Mouse (Mus musculus): ENCODE results near the gene Rai14. TPM values are rescaled to one million over a fixed set of nuclear protein-coding genes. Genes with fewer than 3 reads are reported as not detected.

Gene Rai14
- polyA plus RNA-seq, 1 experiment, result 2.1 TPM

DNA sequence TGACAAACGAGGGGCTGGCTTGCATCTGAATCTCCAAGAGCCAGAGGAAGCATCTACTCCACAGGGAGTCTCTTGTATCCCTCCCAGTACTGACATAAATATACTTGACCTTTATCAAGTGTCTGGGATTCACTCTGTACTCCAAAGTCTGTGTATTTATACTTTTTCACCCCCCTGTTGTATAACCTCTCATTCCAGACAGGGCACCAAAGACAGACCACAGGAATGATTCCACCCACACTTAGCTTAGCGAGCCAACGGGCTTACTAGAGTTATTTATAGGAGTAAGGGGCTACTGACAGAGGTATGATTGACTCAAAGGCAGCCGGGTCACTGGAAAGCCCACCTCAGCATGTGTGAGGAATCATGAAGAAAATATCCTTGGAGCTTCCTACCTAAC, 35.3 kb upstream of the Rai14 start:
- 68% methylated on average over 4 of the region's 4 CpGs for WGBS
- no peak overlapping the region for H3K27ac ChIP-seq (ENCODE audit: insufficient read depth, low read depth, low read length)
- no peaks in the 10 kb centered on the region for H3K27me3 ChIP-seq (ENCODE audit: control insufficient read depth, insufficient read depth, low read length)
- TF ChIP-seq CTCF (IDR thresholded peaks at IDR 0.05; ENCODE audit: extremely low read depth, insufficient read length, insufficient replicate concordance, low read depth, low read length) (no peak), POLR2A (IDR thresholded peaks at IDR 0.05; ENCODE audit: low read depth, low read length) (no peak)
- no peaks in the 10 kb centered on the region for H3K4me1 ChIP-seq (ENCODE audit: control insufficient read depth, insufficient read depth, insufficient read length, low read length)
- no peaks in the 10 kb centered on the region for H3K36me3 ChIP-seq (ENCODE audit: control insufficient read depth, insufficient read depth, low read length)
- no peak overlapping the region for H3K4me3 ChIP-seq (ENCODE audit: low read depth, low read length)

DNA sequence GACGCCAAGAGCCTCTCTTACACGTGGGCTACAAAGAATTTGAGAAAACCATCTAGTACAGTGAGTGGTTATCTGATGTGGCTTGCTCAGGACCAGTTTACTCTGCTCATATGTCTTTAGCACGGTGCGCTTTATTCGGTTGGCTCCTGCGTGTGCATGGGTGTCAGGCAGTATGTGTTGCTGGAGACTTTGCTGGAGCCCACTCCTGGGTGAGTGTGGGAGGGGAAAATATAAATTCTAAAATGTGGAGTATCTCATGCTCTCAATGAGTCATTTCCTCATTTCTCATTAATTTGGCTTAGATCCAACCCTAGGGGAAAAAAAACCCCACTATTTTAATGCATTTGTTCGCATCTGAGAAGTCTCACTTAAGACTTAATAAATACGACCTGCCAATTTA, 33.2 kb upstream of the Rai14 start:
- H3K36me3 ChIP-seq (ENCODE audit: control insufficient read depth, insufficient read depth, low read length), result no peaks in the 10 kb centered on the region
- no peak overlapping the region for H3K4me3 ChIP-seq (ENCODE audit: low read depth, low read length)
- no peaks in the 10 kb centered on the region for H3K27me3 ChIP-seq (ENCODE audit: control insufficient read depth, insufficient read depth, low read length)
- no peaks in the 10 kb centered on the region for H3K4me1 ChIP-seq (ENCODE audit: control insufficient read depth, insufficient read depth, insufficient read length, low read length)
- TF ChIP-seq POLR2A (IDR thresholded peaks at IDR 0.05; ENCODE audit: low read depth, low read length), result no peak
- TF ChIP-seq CTCF (IDR thresholded peaks at IDR 0.05; ENCODE audit: extremely low read depth, insufficient read length, insufficient replicate concordance, low read depth, low read length), result no peak
- 70% methylated on average over 8 of the region's 8 CpGs for WGBS
- no peak overlapping the region for H3K27ac ChIP-seq (ENCODE audit: insufficient read depth, low read depth, low read length)

DNA sequence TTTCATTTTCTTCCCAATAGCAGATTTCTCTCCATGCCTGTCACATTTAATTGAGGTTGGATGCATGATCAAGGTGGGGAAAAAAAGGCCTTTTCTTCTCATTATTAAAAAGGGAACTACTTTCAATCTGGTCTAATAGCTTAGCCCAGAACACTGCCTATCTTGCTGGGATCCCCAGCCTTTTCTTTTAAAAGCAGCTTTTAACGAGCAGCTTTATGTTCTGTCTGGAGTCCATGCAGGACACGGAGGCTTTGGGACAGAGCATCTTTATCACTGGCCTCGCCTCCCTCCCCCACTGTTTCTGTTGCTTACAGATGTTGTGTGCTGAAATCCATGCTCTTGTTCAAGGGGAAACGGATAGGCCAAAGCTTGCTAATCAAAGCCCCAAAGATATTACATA, 32.8 kb upstream of the Rai14 start:
- WGBS, result 60% methylated on average over 4 of the region's 4 CpGs
- H3K36me3 ChIP-seq (ENCODE audit: control insufficient read depth, insufficient read depth, low read length), result no peaks in the 10 kb centered on the region
- no peak for TF ChIP-seq CTCF (IDR thresholded peaks at IDR 0.05; ENCODE audit: extremely low read depth, insufficient read length, insufficient replicate concordance, low read depth, low read length)
- TF ChIP-seq POLR2A (IDR thresholded peaks at IDR 0.05; ENCODE audit: low read depth, low read length), result no peak

GRCm38 (mm10) chr15:10746303-10747051, 32.1 kb upstream of the Rai14 start:
- Histone ChIP-seq H3K27ac (ENCODE audit: insufficient read depth, low read depth, low read length) (no peak overlapping the region), H3K27me3 (ENCODE audit: control insufficient read depth, insufficient read depth, low read length) (no peaks in the 10 kb centered on the region), H3K36me3 (ENCODE audit: control insufficient read depth, insufficient read depth, low read length) (no peaks in the 10 kb centered on the region), H3K4me3 (ENCODE audit: low read depth, low read length) (no peak overlapping the region), H3K4me1 (ENCODE audit: control insufficient read depth, insufficient read depth, insufficient read length, low read length) (no peaks in the 10 kb centered on the region)
- no peak for TF ChIP-seq CTCF (IDR thresholded peaks at IDR 0.05; ENCODE audit: extremely low read depth, insufficient read length, insufficient replicate concordance, low read depth, low read length)
- TF ChIP-seq POLR2A (IDR thresholded peaks at IDR 0.05; ENCODE audit: low read depth, low read length), result no peak
- WGBS, result 84% methylated on average over 4 of the region's 4 CpGs

More for the DNA sequence above, 32.8 kb upstream of the Rai14 start:
- Histone ChIP-seq H3K27me3 (ENCODE audit: control insufficient read depth, insufficient read depth, low read length) (no peaks in the 10 kb centered on the region), H3K4me1 (ENCODE audit: control insufficient read depth, insufficient read depth, insufficient read length, low read length) (no peaks in the 10 kb centered on the region), H3K4me3 (ENCODE audit: low read depth, low read length) (no peak overlapping the region), H3K27ac (ENCODE audit: insufficient read depth, low read depth, low read length) (no peak overlapping the region)

DNA sequence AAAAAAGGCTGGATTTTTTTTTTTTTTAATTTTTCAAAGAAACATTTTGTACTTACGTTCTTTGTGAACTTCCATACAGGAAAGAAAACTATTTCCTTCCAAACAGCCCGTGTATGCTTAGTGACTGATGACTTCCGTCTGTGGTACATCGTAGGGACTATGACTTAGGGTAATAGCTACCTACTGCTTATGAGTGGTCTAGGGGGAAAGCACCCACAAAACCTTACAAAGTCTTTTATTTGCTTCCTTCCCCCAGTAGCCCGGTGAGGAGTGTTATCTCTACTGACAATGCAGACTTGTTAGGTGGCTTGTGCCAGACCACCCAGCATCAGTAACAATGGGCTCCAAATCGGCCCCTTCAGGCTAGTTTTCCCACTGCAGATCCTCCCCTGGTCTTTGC, 28.0 kb upstream of the Rai14 start:
- H3K4me1 ChIP-seq (ENCODE audit: control insufficient read depth, insufficient read depth, insufficient read length, low read length), result no peaks in the 10 kb centered on the region
- H3K27me3 ChIP-seq (ENCODE audit: control insufficient read depth, insufficient read depth, low read length), result no peaks in the 10 kb centered on the region
- TF ChIP-seq CTCF (IDR thresholded peaks at IDR 0.05; ENCODE audit: extremely low read depth, insufficient read length, insufficient replicate concordance, low read depth, low read length) (no peak), POLR2A (IDR thresholded peaks at IDR 0.05; ENCODE audit: low read depth, low read length) (no peak)
- H3K4me3 ChIP-seq (ENCODE audit: low read depth, low read length), result no peak overlapping the region
- WGBS, result 60% methylated on average over 6 of the region's 6 CpGs
- no peaks in the 10 kb centered on the region for H3K36me3 ChIP-seq (ENCODE audit: control insufficient read depth, insufficient read depth, low read length)
- H3K27ac ChIP-seq (ENCODE audit: insufficient read depth, low read depth, low read length), result no peak overlapping the region

GRCm38 (mm10) chr15:10739279-10739678, 24.9 kb upstream of the Rai14 start:
- H3K4me3 ChIP-seq (ENCODE audit: low read depth, low read length), result no peak overlapping the region
- WGBS, result 56% methylated on average over 1 of the region's 1 CpGs

GRCm38 (mm10) chr15:10738354-10739142, 24.1 kb upstream of the Rai14 start:
- TF ChIP-seq CTCF (IDR thresholded peaks at IDR 0.05; ENCODE audit: extremely low read depth, insufficient read length, insufficient replicate concordance, low read depth, low read length) (no peak), POLR2A (IDR thresholded peaks at IDR 0.05; ENCODE audit: low read depth, low read length) (no peak)
- no peaks in the 10 kb centered on the region for H3K36me3 ChIP-seq (ENCODE audit: control insufficient read depth, insufficient read depth, low read length)
- WGBS, result 58% methylated on average over 6 of the region's 6 CpGs
- H3K4me1 ChIP-seq (ENCODE audit: control insufficient read depth, insufficient read depth, insufficient read length, low read length), result no peaks in the 10 kb centered on the region
- no peaks in the 10 kb centered on the region for H3K27me3 ChIP-seq (ENCODE audit: control insufficient read depth, insufficient read depth, low read length)
- H3K4me3 ChIP-seq (ENCODE audit: low read depth, low read length), result no peak overlapping the region
- H3K27ac ChIP-seq (ENCODE audit: insufficient read depth, low read depth, low read length), result peak overlapping the region; percentile 54; the same call in 1 of the 2 replicates

More at GRCm38 (mm10) chr15:10739279-10739678, 24.9 kb upstream of the Rai14 start:
- Histone ChIP-seq H3K36me3 (ENCODE audit: control insufficient read depth, insufficient read depth, low read length) (no peaks in the 10 kb centered on the region), H3K27ac (ENCODE audit: insufficient read depth, low read depth, low read length) (peak overlapping the region; percentile 54; the same call in 1 of the 2 replicates), H3K27me3 (ENCODE audit: control insufficient read depth, insufficient read depth, low read length) (no peaks in the 10 kb centered on the region), H3K4me1 (ENCODE audit: control insufficient read depth, insufficient read depth, insufficient read length, low read length) (no peaks in the 10 kb centered on the region)
- TF ChIP-seq POLR2A (IDR thresholded peaks at IDR 0.05; ENCODE audit: low read depth, low read length), result no peak

All from small intestine, adult 2 months (tissue).